Mouse (Mus musculus) thymus, postnatal 25 days (tissue): ENCODE data around the gene Ifitm1.

ENCODE experiments used
- DNase-seq: peaks from one replicate; pipeline ENCODE4 v3.0.0; 2022

The Ifitm1 gene

DNA sequence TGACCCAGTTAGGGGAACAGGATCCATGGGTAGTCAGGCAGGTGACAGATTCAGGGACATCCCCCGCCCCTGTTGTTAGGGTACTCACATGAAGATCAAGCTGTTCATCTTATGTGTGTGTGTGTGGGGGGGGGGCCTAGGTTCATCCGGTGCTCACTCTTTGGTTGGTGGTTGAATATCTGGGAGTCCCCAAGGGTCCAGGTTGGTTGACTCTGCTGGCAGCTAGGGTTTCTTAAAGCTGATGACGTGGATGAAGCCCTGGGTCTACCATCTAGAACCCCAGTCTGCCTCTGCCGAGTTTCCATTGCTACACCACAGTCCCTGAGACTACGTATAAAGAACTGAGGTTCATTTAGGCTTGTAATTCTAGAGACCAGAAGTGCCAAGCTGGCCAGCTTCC, 52.0 kb downstream of the Ifitm1 start:
- DNase-seq, result no peak
